ENCODE assay signal across 7 mouse cellular contexts in genomic region chr9:118040218-118041021, GRCm38 (mm10). TPM values are rescaled to one million over a fixed set of nuclear protein-coding genes. Genes with fewer than 3 reads are reported as not detected.
DNase-seq lines count a peak whose midpoint lies in the region; ATAC-seq lines count a peak whose summit lies in the region.

Gene Azi2 (plus strand): TSS chr9:118040499.

- WGBS in embryonic facial prominence, embryonic 11.5 days, result under 1% methylated on average over 85 of the region's 87 CpGs
- under 1% methylated on average over 87 of the region's 87 CpGs for WGBS in limb, embryonic 10.5 days
- WGBS in midbrain, embryonic 13.5 days, result under 1% methylated on average over 84 of the region's 87 CpGs

- peak within 1 kb of the TSS; percentile 80 for H3K4me3 ChIP-seq in embryonic facial prominence, embryonic 11.5 days (ENCODE audit: low read depth, low read length)
- H3K4me3 ChIP-seq in limb, embryonic 10.5 days, result peak within 1 kb of the TSS; percentile 85
- H3K4me3 ChIP-seq in midbrain, embryonic 13.5 days (replicated peaks), result peak within 1 kb of the TSS; percentile 70

- no peaks in the 10 kb centered on the region for H3K4me1 ChIP-seq in embryonic facial prominence, embryonic 11.5 days (ENCODE audit: control insufficient read depth, insufficient read depth, low read length)
- H3K4me1 ChIP-seq in limb, embryonic 10.5 days, result peaks cover 14% of the 10 kb centered on the region
- H3K4me1 ChIP-seq in midbrain, embryonic 13.5 days (replicated peaks), result peaks cover 33% of the 10 kb centered on the region

- peak within 1 kb of the TSS; percentile 64 for H3K4me2 ChIP-seq in embryonic facial prominence, embryonic 11.5 days (ENCODE audit: low read depth, low read length)
- peak within 1 kb of the TSS; percentile 81 for H3K4me2 ChIP-seq in midbrain, embryonic 13.5 days (replicated peaks)

- no peaks in the 10 kb centered on the region for H3K36me3 ChIP-seq in embryonic facial prominence, embryonic 11.5 days (replicated peaks; ENCODE audit: control insufficient read depth, insufficient read depth, low read depth, low read length)
- H3K36me3 ChIP-seq in limb, embryonic 10.5 days, result 0 out of 2 replicates have a peak, but pooled peaks cover 6% of the 10 kb centered on the region
- H3K36me3 ChIP-seq in midbrain, embryonic 13.5 days, result no peaks in the 10 kb centered on the region

- peak within 1 kb of the TSS; percentile 84 for H3K9ac ChIP-seq in embryonic facial prominence, embryonic 11.5 days (replicated peaks; ENCODE audit: low read length)
- peak within 1 kb of the TSS; percentile 85 for H3K9ac ChIP-seq in midbrain, embryonic 13.5 days (replicated peaks)

- no peaks in the 10 kb centered on the region for H3K27me3 ChIP-seq in embryonic facial prominence, embryonic 11.5 days (ENCODE audit: control insufficient read depth, insufficient read depth, low read length)
- H3K27me3 ChIP-seq in limb, embryonic 10.5 days (ENCODE audit: low read depth, poor library complexity, severe bottlenecking), result no peaks in the 10 kb centered on the region
- H3K27me3 ChIP-seq in midbrain, embryonic 13.5 days, result no peaks in the 10 kb centered on the region

- peak; percentile 99 for DNase-seq in adrenal gland, postnatal 14 days
- DNase-seq in embryonic facial prominence, embryonic 11.5 days (ENCODE audit: low spot score), result peak; percentile 100
- peak; percentile 98 for DNase-seq in kidney, adult 11 months
- peak; percentile 97 for DNase-seq in limb, embryonic 10.5 days (ENCODE audit: low spot score)
- DNase-seq in spleen, adult 12 weeks (ENCODE audit: low spot score), result peak; percentile 98

- H3K27ac ChIP-seq in embryonic facial prominence, embryonic 11.5 days (replicated peaks; ENCODE audit: low read depth, low read length), result peak within 1 kb of the TSS; percentile 82
- H3K27ac ChIP-seq in limb, embryonic 10.5 days, result peak within 1 kb of the TSS; percentile 97
- H3K27ac ChIP-seq in midbrain, embryonic 13.5 days, result peak within 1 kb of the TSS; percentile 95

- H3K9me3 ChIP-seq in embryonic facial prominence, embryonic 11.5 days (replicated peaks; ENCODE audit: control insufficient read depth, low read length), result no peaks in the 10 kb centered on the region
- no peaks in the 10 kb centered on the region for H3K9me3 ChIP-seq in limb, embryonic 10.5 days (replicated peaks)
- no peaks in the 10 kb centered on the region for H3K9me3 ChIP-seq in midbrain, embryonic 13.5 days

- peak; percentile 99 for ATAC-seq in embryonic facial prominence, embryonic 11.5 days (replicated peaks; ENCODE audit: insufficient number of reproducible peaks, low FRiP score, low TSS enrichment, low read depth)
- peak; percentile 92 for ATAC-seq in granulocyte monocyte progenitor cell, adult 5-6 weeks (replicated peaks; ENCODE audit: poor library complexity, severe bottlenecking)
- peak; percentile 98 for ATAC-seq in midbrain, embryonic 13.5 days

RNA-seq across cellular contexts. Expression of gene Azi2, which starts in this region (rescaled TPM):
- total RNA-seq in adrenal gland, postnatal 14 days (2021), result 78.4 and 83.7 TPM in 2 replicates
- 71.6 and 80.7 TPM in 2 replicates for polyA plus RNA-seq in embryonic facial prominence, embryonic 11.5 days (2014; fragmentation: Nextera tagmentation; extraction: Ambion mirVana)
- total RNA-seq in granulocyte monocyte progenitor cell, adult 5-6 weeks (2014; fragmentation: Nextera tagmentation), result 42.7 and 59.1 TPM in 2 replicates
- total RNA-seq in granulocyte monocyte progenitor cell, adult 5-6 weeks (2017), result 52.3 and 56.7 TPM in 2 replicates
- 57.5 and 60.0 TPM in 2 replicates for polyA plus RNA-seq in limb, embryonic 10.5 days (2016; fragmentation: Nextera tagmentation; extraction: Ambion mirVana)
- polyA plus RNA-seq in midbrain, embryonic 13.5 days (2015; fragmentation: Nextera tagmentation; extraction: Ambion mirVana), result 74.8 and 78.1 TPM in 2 replicates

Comparison
In these comparisons a context has a peak if more than half of its experiments do, and no peak if none do; other contexts are left out.
1. Peak in every context shown above with its lines: DNase-seq, ATAC-seq, H3K4me3 ChIP-seq and H3K27ac ChIP-seq.